Mouse (Mus musculus) brain, embryonic 14.5 days (tissue): ENCODE data around the gene Gal3st2.

ENCODE experiments used
- CTCF ChIP-seq: fragments of 200-500 bp; IDR thresholded peaks from 2 replicates; pipeline ENCODE4 v1.5.1; 2012; ENCODE audit warnings: inconsistent platforms, mild to moderate bottlenecking, moderate library complexity, borderline replicate concordance; ENCODE audit not compliant: insufficient read depth, insufficient read length; ENCODE audit errors: extremely low read depth
- POLR2A ChIP-seq: fragments of 200-500 bp; IDR thresholded peaks from 2 replicates; pipeline ENCODE4 v1.6.1; 2012; ENCODE audit warnings: mild to moderate bottlenecking, inconsistent platforms, borderline replicate concordance; ENCODE audit not compliant: poor library complexity, insufficient read depth, insufficient read length, severe bottlenecking; ENCODE audit errors: extremely low read depth

- TF ChIP-seq CTCF (no peak), POLR2A (no peak)
Measured at GRCm38 (mm10) chr1:93825771-93826539, 35.2 kb upstream of the Gal3st2 start.
